Mouse (Mus musculus) heart, adult 2 months (tissue): ENCODE measurements around the gene Nit1.

Source experiments
- CTCF ChIP-seq: fragments of 200-600 bp; IDR thresholded peaks from 2 replicates; pipeline ENCODE4 v1.8.1; 2022; ENCODE audit warnings: antibody characterized with exemption, mild to moderate bottlenecking, moderate library complexity
- EP300 ChIP-seq: fragments of 200-500 bp; IDR thresholded peaks from 2 replicates; pipeline ENCODE4 v1.6.1; 2011; ENCODE audit warnings: low read depth, low read length, control low read depth; ENCODE audit not compliant: insufficient read depth

- no peak for TF ChIP-seq CTCF
- no peak for TF ChIP-seq EP300
Measured at GRCm38 (mm10) chr1:171329433-171330215, 15.8 kb downstream of the Nit1 start.
